Mouse (Mus musculus) adrenal gland, adult 2 months (tissue): ENCODE results near the gene Eml5. TPM values are rescaled to one million over a fixed set of nuclear protein-coding genes. Genes with fewer than 3 reads are reported as not detected.

ENCODE experiments used
- DNase-seq: peaks from one replicate; pipeline ENCODE4 v3.0.0; 2021
- long read RNA-seq: library from polyadenylated mRNA; stranded (forward); transcript quantifications from one replicate; pipeline ENCODE4 v2.0.0, GENCODE M21; 2021
- polyA plus RNA-seq: library from polyadenylated mRNA; depleted of rRNA; stranded (reverse); fragments of >200 nt; gene quantifications from 2 replicates; pipeline ENCODE4 v1.2.3, GENCODE M21; 2012; rRNA removed
- total RNA-seq, 2 experiments: library from RNA; stranded (reverse); gene quantifications; 2 replicates each; pipeline ENCODE4 v1.2.3; 2021

Gene Eml5
- total RNA-seq: 10 to 100 TPM; 20.4 to 23.4 TPM
- polyA plus RNA-seq: 3.7 and 5.5 TPM in 2 replicates
- long read RNA-seq, partial matches to known transcripts: 3 of 4 reads
- long read RNA-seq, other reads (novel, unspliced or antisense): 1 of 4 reads

DNA sequence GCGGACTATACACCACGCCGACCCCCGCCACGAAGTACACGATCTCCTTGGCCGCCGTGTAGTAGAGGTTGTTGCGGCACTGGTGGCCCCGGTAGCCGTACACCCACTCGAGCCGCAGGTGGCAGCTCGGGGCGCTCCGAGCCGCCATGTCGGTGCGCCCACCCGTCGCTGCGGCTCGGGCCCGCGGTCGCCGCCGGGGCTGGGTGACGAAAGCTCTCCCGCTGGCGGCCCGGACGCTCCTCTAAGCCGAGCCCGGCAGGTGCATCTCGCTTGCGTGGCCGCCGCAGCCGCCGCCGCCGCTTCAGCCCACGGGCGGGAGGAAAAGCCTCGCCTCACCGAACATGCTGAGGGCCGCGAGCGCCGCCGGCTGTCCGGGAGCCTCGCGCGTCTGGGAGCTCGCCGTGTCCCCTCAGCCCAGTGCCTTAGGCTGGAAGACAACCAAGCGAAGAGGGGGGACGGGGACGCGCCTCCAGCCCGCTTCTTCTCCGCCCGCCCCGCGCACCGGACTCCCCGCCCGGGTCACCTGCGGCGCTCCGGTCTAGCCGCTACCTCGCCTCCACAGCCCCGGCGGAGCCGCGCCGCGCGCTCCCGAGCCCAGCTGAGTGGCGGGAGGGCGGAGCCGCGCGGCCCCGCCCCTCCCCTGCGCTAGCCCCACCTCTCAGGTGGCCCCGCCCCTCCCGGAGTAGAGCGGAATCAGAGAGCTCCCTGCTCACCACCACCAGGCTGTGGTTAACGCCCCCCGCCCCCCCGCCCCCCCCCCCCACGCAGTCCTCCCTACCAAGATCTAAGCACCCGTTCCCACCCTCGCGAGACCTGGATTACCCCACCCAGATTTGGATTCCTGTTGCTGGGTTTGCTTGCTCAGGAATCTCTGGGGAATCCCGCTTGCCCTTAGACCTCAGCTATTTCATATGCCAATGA is at the start of gene Eml5:
TSS of gene Eml5 (minus strand) at position 604 of the 921 bp plus-strand sequence.
- peak; percentile 91 for DNase-seq

DNA sequence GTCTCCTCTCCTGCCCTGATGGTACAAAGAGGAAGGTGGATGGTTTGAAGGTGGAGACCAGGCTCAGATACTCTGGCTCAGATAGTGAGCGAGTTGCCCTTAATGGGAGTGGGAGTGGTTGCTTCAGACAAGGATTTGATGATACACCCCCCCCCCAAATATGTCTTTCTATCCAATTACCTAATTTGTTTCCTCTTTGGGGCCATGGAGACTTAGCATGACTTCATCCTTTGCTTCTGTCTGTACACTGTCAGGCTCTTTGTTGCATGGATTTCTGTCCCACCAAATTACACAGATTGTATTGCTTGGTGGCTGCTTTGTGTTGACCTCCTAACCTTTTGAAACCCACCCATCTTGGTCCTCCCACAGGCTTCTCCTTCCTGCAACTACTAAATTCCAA is 31.6 kb upstream of the Eml5 start:
- DNase-seq: no peak

DNA sequence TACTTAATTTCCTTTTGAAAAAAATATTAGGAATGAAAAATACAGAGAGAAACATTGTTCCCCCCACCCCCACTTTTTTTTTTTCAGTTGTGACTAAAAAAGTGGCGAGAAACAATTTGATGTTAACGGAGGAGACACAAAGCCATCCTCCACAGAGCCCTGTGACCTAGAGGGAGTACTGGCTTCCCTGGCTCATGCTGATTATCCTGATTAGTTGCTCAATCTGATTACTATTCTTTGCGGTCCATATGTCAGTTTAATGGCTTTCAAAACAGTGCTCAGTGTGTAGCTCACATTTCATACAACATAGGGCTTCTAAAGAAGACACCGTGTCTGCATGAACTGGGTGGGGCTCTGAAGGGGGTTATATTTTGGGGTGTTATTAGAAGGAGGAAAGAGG is 31.2 kb upstream of the Eml5 start:
- DNase-seq: no peak

- DNase-seq: no peak
Observed at GRCm38 (mm10) chr12:98931174-98931573, 29.9 kb upstream of the Eml5 start.

GRCm38 (mm10) chr12:98920194-98920991 is 19.1 kb upstream of the Eml5 start, which contains the start of gene Ttc8:
Gene Ttc8 (plus strand): TSS chr12:98920574.
- DNase-seq: peak; percentile 89

- no peak for DNase-seq
Observed at GRCm38 (mm10) chr12:98910096-98910495, 8.8 kb upstream of the Eml5 start.

DNA sequence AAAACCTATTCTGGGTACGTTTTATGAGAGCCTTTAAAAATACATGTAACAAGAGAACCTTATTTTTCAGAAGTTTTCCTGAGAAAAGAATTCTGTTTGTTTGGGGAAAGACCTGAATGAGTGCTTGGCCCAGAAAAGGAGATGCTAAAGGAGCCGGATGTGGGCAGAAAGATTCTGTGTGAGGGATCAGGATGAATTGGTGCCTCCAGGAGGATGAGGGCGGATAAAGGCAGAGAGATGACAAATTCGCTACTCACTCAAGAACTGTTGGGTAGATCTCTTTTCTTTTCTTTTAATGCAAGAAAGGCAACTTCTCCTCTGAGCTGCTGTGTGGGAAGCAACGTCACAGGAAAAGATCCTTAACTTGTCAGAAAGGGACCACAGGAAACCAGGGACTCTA is 4.2 kb upstream of the Eml5 start:
- no peak for DNase-seq

GRCm38 (mm10) chr12:98900341-98900880 is 873 bp downstream of the Eml5 start:
- peak; percentile 44 for DNase-seq

DNA sequence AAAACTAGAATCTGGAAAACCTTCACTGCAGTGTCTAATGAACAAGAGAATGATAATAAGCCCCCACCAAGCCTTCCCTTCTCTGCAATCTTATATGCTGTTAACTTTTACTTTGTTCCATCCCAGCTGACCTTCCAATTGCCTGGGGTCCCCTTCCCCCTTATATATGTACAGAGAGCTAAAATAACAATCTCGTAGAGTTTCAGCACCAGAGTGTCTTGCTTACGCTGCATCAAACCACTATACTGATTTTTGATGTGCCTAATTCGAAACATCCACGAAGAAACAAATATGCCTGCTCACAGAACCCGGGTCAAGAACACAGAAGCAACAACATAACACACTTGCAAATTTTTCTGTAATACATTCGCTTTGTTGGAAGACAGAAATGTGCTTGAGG is 1.6 kb downstream of the Eml5 start:
- no peak for DNase-seq

- no peak for DNase-seq
Observed at GRCm38 (mm10) chr12:98896761-98897160, 4.5 kb downstream of the Eml5 start.

- DNase-seq: no peak
Observed at GRCm38 (mm10) chr12:98884515-98884914, 16.8 kb downstream of the Eml5 start.

DNA sequence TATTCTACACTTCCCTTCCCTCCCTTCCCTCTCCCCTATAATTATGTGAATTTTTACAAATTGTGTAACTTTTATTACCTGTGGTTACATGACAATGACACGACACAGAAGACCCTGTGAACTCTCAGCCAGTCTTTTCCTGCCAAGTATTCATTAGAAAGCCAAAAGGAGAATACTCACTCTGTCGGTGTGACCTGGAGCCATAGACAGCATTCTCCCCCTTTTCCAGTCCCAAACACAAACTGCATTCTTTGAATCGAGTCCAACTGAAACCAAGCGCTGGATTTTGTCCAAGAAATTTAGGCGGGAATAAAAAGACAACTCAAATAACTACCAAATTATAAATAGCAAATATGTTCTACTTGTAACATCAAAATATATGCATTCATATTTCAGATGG is 19.5 kb downstream of the Eml5 start:
- DNase-seq: no peak

- DNase-seq: no peak
Observed at GRCm38 (mm10) chr12:98878693-98879092, 22.6 kb downstream of the Eml5 start.

- no peak for DNase-seq
Observed at GRCm38 (mm10) chr12:98875216-98875615, 26.1 kb downstream of the Eml5 start.

- no peak for DNase-seq
Observed at GRCm38 (mm10) chr12:98872836-98873235, 28.4 kb downstream of the Eml5 start.

DNA sequence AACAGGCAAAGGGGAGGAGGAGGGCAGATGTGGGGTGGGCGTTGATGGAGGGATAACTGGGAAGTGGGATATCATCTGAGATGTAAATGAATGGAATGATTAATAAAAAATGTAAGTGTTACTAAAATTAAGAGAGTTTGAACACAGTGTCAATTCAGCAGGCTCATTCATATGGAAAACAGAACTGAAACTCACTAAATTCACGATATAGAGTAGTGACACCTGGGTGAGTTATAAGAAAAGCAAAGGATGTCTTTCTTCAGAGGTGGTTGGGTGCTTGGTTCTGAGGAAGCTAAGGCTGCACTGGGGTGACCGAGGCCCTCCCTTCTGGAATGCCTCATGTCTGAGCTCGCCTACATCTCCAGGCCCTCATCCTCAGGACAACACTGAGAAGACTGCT is 37.8 kb downstream of the Eml5 start:
- no peak for DNase-seq

DNA sequence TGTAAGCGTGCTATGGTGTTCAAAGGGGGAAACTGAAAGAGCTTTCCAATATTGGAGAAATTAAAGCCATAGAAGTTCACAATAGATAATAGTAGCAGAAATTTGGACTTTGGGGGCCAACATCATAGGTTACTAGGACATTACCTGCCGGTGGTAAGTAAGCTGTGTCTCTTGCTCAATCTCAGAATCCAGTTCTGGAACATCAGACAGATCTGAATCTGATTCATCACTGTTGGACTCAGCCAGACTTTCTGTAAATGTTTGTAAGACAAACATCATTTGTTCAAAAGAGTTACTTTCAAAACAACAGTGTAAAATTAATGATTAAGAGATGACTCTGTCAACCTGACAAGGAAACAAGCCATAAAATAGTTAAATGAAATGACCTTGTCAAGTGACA is 41.0 kb downstream of the Eml5 start:
- DNase-seq: no peak

- peak; percentile 20 for DNase-seq
Observed at GRCm38 (mm10) chr12:98850767-98851166, 50.5 kb downstream of the Eml5 start.

GRCm38 (mm10) chr12:98844774-98845173 is 56.5 kb downstream of the Eml5 start:
- DNase-seq: no peak

- no peak for DNase-seq
Observed at GRCm38 (mm10) chr12:98840135-98840534, 61.1 kb downstream of the Eml5 start.

- DNase-seq: no peak
Observed at GRCm38 (mm10) chr12:98837940-98838339, 63.3 kb downstream of the Eml5 start.

GRCm38 (mm10) chr12:98835466-98835865 is 65.8 kb downstream of the Eml5 start:
- no peak for DNase-seq

GRCm38 (mm10) chr12:98834879-98835278 is 66.4 kb downstream of the Eml5 start:
- no peak for DNase-seq
